Mouse (Mus musculus) kidney, adult 2 months (tissue): ENCODE data around the gene Coro1c. TPM values are rescaled to one million over a fixed set of nuclear protein-coding genes. Genes with fewer than 3 reads are reported as not detected.

Experiments used
- DNase-seq: peaks from one replicate; pipeline ENCODE4 v3.0.0; 2021
- H3K27ac ChIP-seq: fragments of 200-500 bp; 2 replicates; pipeline ENCODE4 v1.5.1; 2012; ENCODE audit warnings: low read depth, low read length, control low read depth, inconsistent platforms; ENCODE audit not compliant: insufficient read depth
- H3K27me3 ChIP-seq: fragments of 200-500 bp; replicated peaks from 2 replicates; pipeline ENCODE4 v1.6.1; 2012; ENCODE audit warnings: mild to moderate bottlenecking, moderate library complexity, low read length, inconsistent platforms; ENCODE audit not compliant: control insufficient read depth, insufficient read depth
- H3K36me3 ChIP-seq: fragments of 200-500 bp; 2 replicates; pipeline ENCODE4 v1.6.1; 2012; ENCODE audit warnings: mild to moderate bottlenecking, moderate library complexity, low read length, inconsistent platforms; ENCODE audit not compliant: control insufficient read depth, insufficient read depth
- H3K4me1 ChIP-seq: fragments of 200-500 bp; 2 replicates; pipeline ENCODE4 v1.6.1; 2011; ENCODE audit warnings: low read length; ENCODE audit not compliant: control insufficient read depth, insufficient read depth
- H3K4me3 ChIP-seq: fragments of 200-500 bp; 2 replicates; pipeline ENCODE4 v1.5.1; 2011; ENCODE audit warnings: mild to moderate bottlenecking, low read depth, low read length, control low read depth; ENCODE audit not compliant: insufficient read depth
- CTCF ChIP-seq: fragments of 200-500 bp; conservative IDR thresholded peaks from 2 replicates; pipeline ENCODE4 v1.5.1; 2011; ENCODE audit warnings: low read depth, mild to moderate bottlenecking, control low read depth, low read length, moderate library complexity, mixed read lengths; ENCODE audit not compliant: insufficient read depth, insufficient read length
- POLR2A ChIP-seq: fragments of 200-500 bp; IDR thresholded peaks from one replicate; pipeline ENCODE4 v1.6.1; 2011; ENCODE audit warnings: low read depth, low read length, control low read depth
- WGBS: fragments of 180-500 bp; shearing (Covaris S2); methylation state at CpG from one replicate; pipeline ENCODE4 v1.1.7; 2018; 5-methylcytosine and 5-hydroxymethylcytosine counted together
- polyA plus RNA-seq: library from polyadenylated mRNA; depleted of rRNA; stranded (reverse); fragments of >200 nt; gene quantifications from 2 replicates; pipeline ENCODE4 v1.2.3, GENCODE M21; 2012; rRNA removed

Gene Coro1c
- polyA plus RNA-seq = 43.1 and 43.5 TPM in 2 replicates

- peaks cover 12% of the 10 kb centered on the region for H3K4me1 ChIP-seq
- peak; percentile 99 for DNase-seq
- H3K27me3 ChIP-seq = no peaks in the 10 kb centered on the region
- H3K27ac ChIP-seq = peak within 1 kb of the TSS; percentile 34
- under 1% methylated on average over 68 of the region's 68 CpGs for WGBS
- peak; percentile 78 for TF ChIP-seq CTCF
- TF ChIP-seq POLR2A = no peak
- no peaks in the 10 kb centered on the region for H3K36me3 ChIP-seq
- H3K4me3 ChIP-seq = peak within 1 kb of the TSS; percentile 71
These were observed at the start of gene Coro1c for GRCm38 (mm10) chr5:113908592-113909441. Coro1c (minus strand) TSS chr5:113908758.

GRCm38 (mm10) chr5:113956510-113956909, 48.0 kb upstream of the Coro1c start:
- peak; percentile 87 for DNase-seq
- TF ChIP-seq POLR2A = no peak
- TF ChIP-seq CTCF = peak; percentile 95
- H3K27me3 ChIP-seq = no peaks in the 10 kb centered on the region
- no peak overlapping the region for H3K4me3 ChIP-seq
- H3K36me3 ChIP-seq = no peaks in the 10 kb centered on the region; the same call in 1 of the 2 replicates
- no peaks in the 10 kb centered on the region for H3K4me1 ChIP-seq
- H3K27ac ChIP-seq = no peak overlapping the region
- WGBS = 2% methylated on average over 4 of the region's 4 CpGs

DNA sequence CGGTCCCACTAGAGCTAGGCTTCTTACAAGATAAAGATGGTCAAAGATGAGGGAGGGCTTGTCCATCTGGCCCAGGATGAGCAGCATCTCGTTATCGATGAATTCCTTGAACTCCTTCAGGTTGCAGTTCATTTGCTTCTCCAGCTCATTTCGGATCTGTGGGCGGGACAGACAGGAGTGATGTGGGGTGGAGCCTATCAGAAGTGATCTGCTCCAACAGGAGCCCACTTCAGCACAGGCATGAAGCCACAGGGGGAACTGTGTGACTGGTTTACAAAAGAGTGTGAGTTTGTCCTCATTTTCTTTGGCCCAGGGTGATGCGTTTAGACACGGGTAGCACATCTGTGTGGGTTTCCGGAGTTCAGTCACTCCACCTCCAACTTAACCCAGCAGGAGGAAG, 47.1 kb upstream of the Coro1c start:
- Histone ChIP-seq H3K4me1 (no peaks in the 10 kb centered on the region), H3K36me3 (no peaks in the 10 kb centered on the region; the same call in none of the 2 replicates)
- WGBS = 85% methylated on average over 8 of the region's 8 CpGs

GRCm38 (mm10) chr5:113955281-113955680, 46.7 kb upstream of the Coro1c start:
- Histone ChIP-seq H3K4me1 (no peaks in the 10 kb centered on the region), H3K27me3 (no peaks in the 10 kb centered on the region), H3K4me3 (no peak overlapping the region), H3K27ac (no peak overlapping the region), H3K36me3 (no peaks in the 10 kb centered on the region; the same call in none of the 2 replicates)
- 67% methylated on average over 5 of the region's 5 CpGs for WGBS
- no peak for DNase-seq
- no peak for TF ChIP-seq POLR2A
- no peak for TF ChIP-seq CTCF

More for the DNA sequence above, 47.1 kb upstream of the Coro1c start:
- no peak overlapping the region for H3K27ac ChIP-seq
- no peak for TF ChIP-seq POLR2A
- no peaks in the 10 kb centered on the region for H3K27me3 ChIP-seq
- no peak overlapping the region for H3K4me3 ChIP-seq
- DNase-seq = no peak

DNA sequence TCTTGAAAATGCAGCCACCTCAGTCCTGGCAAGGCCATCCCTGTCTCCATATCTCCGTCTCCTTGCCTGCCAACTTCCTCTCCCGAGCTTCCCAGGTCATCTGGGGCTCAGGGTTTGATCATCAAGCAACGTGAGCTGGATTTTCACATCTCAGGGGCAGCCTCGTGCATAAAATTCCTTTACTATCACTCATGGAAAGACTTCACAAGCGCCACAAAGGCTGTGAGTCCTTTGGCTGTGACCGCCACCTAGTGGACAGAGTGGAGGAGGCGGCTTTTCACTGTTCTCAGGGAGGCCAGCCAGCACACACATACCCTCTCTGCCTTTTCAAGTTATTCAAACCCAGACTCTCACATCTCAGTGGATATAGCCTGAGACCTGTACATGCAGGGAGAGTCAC, 45.9 kb upstream of the Coro1c start:
- peak; percentile 85 for DNase-seq
- TF ChIP-seq POLR2A (no peak), CTCF (peak; percentile 88)
- no peak overlapping the region for H3K27ac ChIP-seq
- H3K27me3 ChIP-seq = no peaks in the 10 kb centered on the region
- no peak overlapping the region for H3K4me3 ChIP-seq
- no peaks in the 10 kb centered on the region; the same call in none of the 2 replicates for H3K36me3 ChIP-seq
- H3K4me1 ChIP-seq = no peaks in the 10 kb centered on the region
- WGBS = 14% methylated on average over 7 of the region's 7 CpGs

GRCm38 (mm10) chr5:113952519-113952918, 44.0 kb upstream of the Coro1c start:
- no peak overlapping the region for H3K27ac ChIP-seq
- 89% methylated on average over 10 of the region's 10 CpGs for WGBS
- TF ChIP-seq POLR2A (no peak), CTCF (no peak)
- no peaks in the 10 kb centered on the region for H3K27me3 ChIP-seq
- no peaks in the 10 kb centered on the region for H3K4me1 ChIP-seq
- no peak for DNase-seq
- H3K4me3 ChIP-seq = no peak overlapping the region
- no peaks in the 10 kb centered on the region; the same call in none of the 2 replicates for H3K36me3 ChIP-seq

GRCm38 (mm10) chr5:113951693-113952071, 43.1 kb upstream of the Coro1c start:
- no peaks in the 10 kb centered on the region; the same call in none of the 2 replicates for H3K36me3 ChIP-seq
- H3K4me1 ChIP-seq = no peaks in the 10 kb centered on the region
- no peak for DNase-seq
- H3K27ac ChIP-seq = no peak overlapping the region
- H3K4me3 ChIP-seq = no peak overlapping the region
- H3K27me3 ChIP-seq = no peaks in the 10 kb centered on the region
- 84% methylated on average over 11 of the region's 11 CpGs for WGBS
- no peak for TF ChIP-seq CTCF
